Mouse (Mus musculus) cortical plate, adult 2 months (tissue): ENCODE measurements around the gene Arhgap32. TPM values are rescaled to one million over a fixed set of nuclear protein-coding genes. Genes with fewer than 3 reads are reported as not detected.
"Not testable (repeated sequence)": the region's sequence is repeated elsewhere in the genome, so short reads cannot be mapped to it uniquely, and the experiment has no call there.

Source experiments
- H3K27ac ChIP-seq: fragments of 200-500 bp; 2 replicates; pipeline ENCODE4 v1.5.1; 2012; ENCODE audit warnings: low read length, control low read depth, inconsistent platforms; ENCODE audit not compliant: insufficient read depth
- H3K4me1 ChIP-seq: fragments of 200-500 bp; 2 replicates; pipeline ENCODE4 v1.6.1; 2011; ENCODE audit warnings: low read length; ENCODE audit not compliant: control insufficient read depth, insufficient read depth
- H3K4me3 ChIP-seq: fragments of 200-500 bp; 2 replicates; pipeline ENCODE4 v1.5.1; 2011; ENCODE audit warnings: mild to moderate bottlenecking, low read length, control low read depth; ENCODE audit not compliant: insufficient read depth
- CTCF ChIP-seq: fragments of 200-500 bp; IDR thresholded peaks from 2 replicates; pipeline ENCODE4 v1.5.1; 2011; ENCODE audit warnings: mild to moderate bottlenecking, control low read depth, low read length; ENCODE audit not compliant: insufficient read depth; ENCODE audit errors: extremely low read depth
- POLR2A ChIP-seq: fragments of 200-500 bp; IDR thresholded peaks from 2 replicates; pipeline ENCODE4 v1.6.1; 2011; ENCODE audit warnings: mild to moderate bottlenecking, low read length, control low read depth; ENCODE audit not compliant: insufficient read depth; ENCODE audit errors: extremely low read depth
- polyA plus RNA-seq: library from polyadenylated mRNA; depleted of rRNA; stranded (reverse); fragments of >200 nt; gene quantifications from 2 replicates; pipeline ENCODE4 v1.2.3, GENCODE M21; 2012

Gene Arhgap32
- polyA plus RNA-seq, 1 experiment, result 62.2 TPM

- Histone ChIP-seq H3K4me3 (no peak overlapping the region), H3K4me1 (peaks cover 9% of the 10 kb centered on the region), H3K27ac (no peak overlapping the region)
- no peak for TF ChIP-seq POLR2A
These were observed 34.1 kb downstream of the Arhgap32 start for GRCm38 (mm10) chr9:32149836-32150642.

DNA sequence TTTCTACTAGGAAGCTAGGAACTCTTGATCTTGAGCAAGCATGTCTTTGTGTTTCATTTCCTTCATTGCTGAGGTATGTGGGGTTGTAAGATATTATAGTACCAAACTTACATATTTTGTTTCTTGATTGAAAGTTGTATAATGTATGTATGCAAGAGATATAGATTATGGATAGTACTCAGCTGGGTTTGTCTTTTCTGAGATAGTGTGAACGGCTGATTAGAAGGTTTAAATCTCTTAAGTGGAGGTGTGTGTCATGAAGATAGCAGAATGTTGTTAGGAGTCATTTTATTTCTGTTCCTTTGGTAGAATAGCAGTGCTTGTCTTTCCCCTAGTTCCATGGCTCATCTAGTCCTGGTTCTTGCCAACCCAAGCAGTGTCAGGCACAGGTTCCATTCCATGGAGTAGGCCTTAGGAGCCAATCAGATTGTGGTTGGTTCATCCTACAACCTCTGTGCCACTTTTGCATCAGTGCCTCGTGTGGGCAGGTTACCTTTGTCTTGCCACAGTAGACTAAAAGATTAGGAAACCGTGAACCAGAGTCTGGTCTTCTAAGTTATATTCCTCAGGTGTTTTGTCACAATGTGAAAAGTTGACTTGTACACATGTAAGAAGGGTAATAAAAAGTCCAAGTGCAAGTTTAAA lies 38.9 kb downstream of the Arhgap32 start:
- Histone ChIP-seq H3K4me3 (no peak overlapping the region), H3K27ac (no peak overlapping the region), H3K4me1 (peaks cover 2% of the 10 kb centered on the region; the same call in 1 of the 2 replicates)
- TF ChIP-seq POLR2A (no peak), CTCF (no peak)

DNA sequence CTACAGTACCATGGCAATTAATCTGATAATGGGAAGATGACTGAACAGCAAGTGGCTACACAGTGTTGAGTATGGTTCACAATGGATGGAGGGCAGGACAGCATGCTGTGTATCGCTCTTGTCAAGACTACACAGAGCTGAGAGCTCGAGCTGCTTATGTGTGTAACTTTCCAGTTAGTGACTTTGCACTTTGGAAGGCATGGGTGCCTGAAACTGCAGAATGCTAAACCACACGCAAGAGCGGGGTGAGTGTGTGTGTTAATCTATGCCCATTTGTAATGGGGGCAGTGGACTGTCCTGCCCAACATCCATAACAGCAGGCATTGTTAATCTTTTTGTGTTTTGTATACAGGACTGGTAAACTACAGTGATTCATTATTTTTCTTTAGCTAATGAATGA lies 40.8 kb downstream of the Arhgap32 start:
- no peak overlapping the region for H3K4me3 ChIP-seq
- peaks cover 4% of the 10 kb centered on the region; the same call in 1 of the 2 replicates for H3K4me1 ChIP-seq
- H3K27ac ChIP-seq, result no peak overlapping the region
- TF ChIP-seq CTCF (no peak), POLR2A (no peak)

DNA sequence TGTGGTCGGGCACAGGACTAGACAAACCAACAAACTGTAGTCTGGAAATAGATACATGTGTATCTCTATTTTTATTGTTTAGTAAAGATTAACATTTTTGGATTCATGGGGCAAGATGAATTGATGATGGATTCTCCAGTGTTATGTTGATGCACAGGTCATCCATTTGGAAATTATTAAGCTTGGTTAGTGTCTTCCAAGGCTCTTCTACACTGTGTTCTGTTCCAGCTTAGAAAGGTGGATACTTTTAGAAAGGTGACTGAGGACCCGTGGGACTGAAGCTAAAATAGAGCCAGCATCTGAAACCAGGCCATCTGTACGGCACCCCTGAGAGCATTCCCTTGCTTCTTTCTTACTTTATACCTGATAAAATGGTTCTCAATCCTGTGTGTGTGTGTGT lies 41.3 kb downstream of the Arhgap32 start:
- H3K4me3 ChIP-seq, result no peak overlapping the region
- TF ChIP-seq CTCF (no peak), POLR2A (no peak)
- no peak overlapping the region for H3K27ac ChIP-seq
- peaks cover 6% of the 10 kb centered on the region; the same call in 1 of the 2 replicates for H3K4me1 ChIP-seq

GRCm38 (mm10) chr9:32158837-32159543 lies 43.1 kb downstream of the Arhgap32 start:
- peak; percentile 98 for TF ChIP-seq CTCF
- no peak for TF ChIP-seq POLR2A
- H3K4me3 ChIP-seq, result no peak overlapping the region
- H3K27ac ChIP-seq, result no peak overlapping the region
- H3K4me1 ChIP-seq, result peaks cover 9% of the 10 kb centered on the region; the same call in 1 of the 2 replicates

- Histone ChIP-seq H3K4me1 (peaks cover 9% of the 10 kb centered on the region; the same call in 1 of the 2 replicates), H3K27ac (no peak overlapping the region), H3K4me3 (no peak overlapping the region)
- TF ChIP-seq CTCF (no peak), POLR2A (no peak)
These were observed 43.8 kb downstream of the Arhgap32 start for GRCm38 (mm10) chr9:32159724-32160123.

- H3K4me1 ChIP-seq, result peaks cover 7% of the 10 kb centered on the region; the same call in 1 of the 2 replicates
- TF ChIP-seq CTCF, result no peak
- TF ChIP-seq POLR2A, result no peak
- no peak overlapping the region for H3K27ac ChIP-seq
- no peak overlapping the region for H3K4me3 ChIP-seq
These were observed 46.9 kb downstream of the Arhgap32 start for GRCm38 (mm10) chr9:32162792-32163191.

DNA sequence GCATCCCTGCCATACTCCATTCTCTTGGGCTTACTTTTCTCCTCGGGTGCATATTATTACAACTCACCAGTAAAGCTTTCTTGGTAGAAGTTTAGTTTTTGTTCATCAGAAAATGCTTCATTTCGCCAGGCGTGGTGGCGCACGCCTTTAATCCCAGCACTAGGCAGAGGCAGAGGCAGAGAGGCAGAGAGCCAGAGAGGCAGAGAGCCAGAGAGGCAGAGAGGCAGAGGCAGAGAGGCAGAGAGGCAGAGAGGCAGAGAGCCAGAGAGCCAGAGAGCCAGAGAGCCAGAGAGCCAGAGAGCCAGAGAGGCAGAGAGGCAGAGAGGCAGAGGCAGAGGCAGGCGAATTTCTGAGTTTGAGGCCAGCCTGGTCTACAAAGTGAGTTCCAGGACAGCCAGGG lies 47.9 kb downstream of the Arhgap32 start:
- H3K27ac ChIP-seq, result peak overlapping the region; percentile 53; the same call in 1 of the 2 replicates
- H3K4me1 ChIP-seq, H3K4me3 ChIP-seq: not testable (repeated sequence)

DNA sequence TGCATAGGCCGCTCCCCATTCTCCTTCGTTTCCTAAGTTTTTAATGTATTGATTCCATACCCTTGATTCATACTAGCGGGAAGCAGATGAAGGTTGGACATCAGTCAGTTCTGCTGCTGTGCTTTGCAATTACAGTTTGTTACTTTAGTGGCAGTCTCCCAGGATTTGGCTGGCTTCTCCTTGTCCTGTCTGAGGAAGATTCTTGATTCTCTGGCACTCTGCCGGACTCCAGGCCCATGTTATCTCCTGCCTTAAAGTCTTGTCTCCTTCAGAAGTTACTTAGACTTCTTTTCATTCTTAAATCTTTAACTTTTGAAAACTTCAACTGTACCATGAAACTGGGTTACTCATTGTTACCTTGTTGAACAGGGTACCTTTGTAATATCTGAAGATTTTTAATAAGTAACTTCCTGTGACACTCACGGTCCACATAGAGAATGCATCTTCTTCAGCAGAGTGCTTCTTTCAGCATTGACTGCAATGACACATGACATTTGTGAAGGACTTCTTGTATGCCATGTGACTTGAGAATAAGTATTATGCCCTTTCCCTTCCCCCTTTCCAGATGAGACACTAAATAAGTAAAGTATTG lies 52.7 kb downstream of the Arhgap32 start:
- Histone ChIP-seq H3K4me1 (peaks cover under 1% of the 10 kb centered on the region; the same call in 1 of the 2 replicates), H3K27ac (no peak overlapping the region), H3K4me3 (no peak overlapping the region)
- TF ChIP-seq CTCF (no peak), POLR2A (no peak)
